Mouse (Mus musculus) layer of hippocampus, adult 9-10 months (tissue): Measurements from ENCODE around the gene Olfr819.
"Not testable (repeated sequence)": the region's sequence is repeated elsewhere in the genome, so short reads cannot be mapped to it uniquely, and the experiment has no call there.

Source experiments
- DNase-seq: peaks from one replicate; pipeline ENCODE4 v3.0.0; 2022; ENCODE audit warnings: low spot score

Olfr819 gene

DNA sequence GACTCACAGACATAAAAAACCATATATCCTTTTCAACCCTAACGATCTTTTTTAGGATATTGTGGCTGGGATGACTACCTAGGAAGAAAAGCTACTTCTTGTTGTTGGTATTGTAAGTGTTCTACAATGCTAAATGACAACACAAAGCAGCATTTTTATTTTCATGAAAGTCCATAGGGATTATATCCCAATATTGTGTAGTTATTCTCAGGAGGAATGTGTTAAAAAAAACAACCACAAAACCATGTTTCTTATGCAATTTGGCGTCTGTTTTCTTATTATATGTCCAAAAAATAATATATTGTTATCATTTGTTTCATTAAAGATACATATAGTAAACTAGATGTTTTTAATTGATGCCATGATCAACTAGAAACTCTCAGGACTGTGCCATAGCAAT lies at the start of gene Olfr819:
TSS of gene Olfr819 (minus strand) at position 101 of the 400 bp plus-strand sequence.
- DNase-seq = not testable (repeated sequence)

DNA sequence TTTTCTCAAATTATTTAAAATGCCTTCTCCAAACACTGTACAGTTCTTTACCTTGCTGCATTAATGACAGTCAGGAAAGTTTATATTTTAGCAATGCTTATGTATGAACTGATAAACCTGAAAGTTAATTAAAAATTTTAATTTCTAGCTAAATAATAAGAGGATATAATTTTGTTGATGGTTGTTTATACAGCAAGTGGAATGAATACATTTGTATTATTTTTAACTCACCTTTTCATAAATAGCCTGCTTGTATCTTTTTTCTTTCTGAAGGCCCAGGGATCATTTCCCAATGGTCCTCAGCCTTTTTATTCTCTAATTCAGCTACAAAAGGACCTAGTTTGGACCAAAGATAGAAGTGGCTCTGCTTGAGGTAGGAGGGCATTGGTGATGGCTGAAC lies 45.3 kb upstream of the Olfr819 start, which contains the start of gene Olfr820:
TSS of gene Olfr820 (plus strand) at position 301 of the 400 bp plus-strand sequence.
- no peak for DNase-seq

DNA sequence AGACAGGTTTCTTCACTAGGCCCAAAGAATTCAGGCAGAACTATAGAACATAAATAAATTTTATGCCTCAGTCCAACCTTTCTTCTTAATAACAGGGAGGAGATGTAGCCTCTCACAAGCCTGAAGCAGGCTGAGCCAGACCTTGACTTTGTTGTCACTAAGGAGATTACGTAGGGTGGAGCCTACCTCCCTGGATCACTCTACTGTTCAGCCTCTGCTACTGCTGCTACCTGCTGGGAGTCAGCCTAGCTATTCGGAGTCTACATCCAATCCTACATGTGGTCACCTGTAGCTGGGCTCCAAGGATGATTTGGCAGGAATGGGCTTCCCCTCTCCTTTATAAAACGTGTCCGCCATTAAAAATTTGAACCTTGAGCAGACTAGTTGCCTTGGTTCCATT lies 38.3 kb upstream of the Olfr819 start:
- DNase-seq = not testable (repeated sequence)

DNA sequence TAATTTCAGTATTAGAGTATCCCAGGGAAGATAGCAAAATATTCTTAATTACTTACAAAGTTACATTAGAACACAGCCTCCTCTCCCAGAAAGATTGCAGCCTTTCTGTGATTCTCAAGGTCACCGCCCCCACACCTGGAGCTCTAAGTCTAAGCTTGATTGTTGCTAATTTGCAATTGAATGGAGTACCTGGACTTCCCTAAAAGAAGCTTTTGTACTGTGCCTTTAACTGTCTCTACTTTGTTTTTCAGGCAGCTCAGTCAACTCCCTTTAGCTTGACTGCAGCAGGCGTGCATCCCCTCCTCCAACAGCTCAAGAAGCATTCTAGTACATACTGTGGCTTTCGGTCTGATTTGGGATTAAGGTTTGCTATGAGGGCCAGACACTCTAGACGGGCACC lies 37.0 kb upstream of the Olfr819 start:
- DNase-seq = not testable (repeated sequence)

DNA sequence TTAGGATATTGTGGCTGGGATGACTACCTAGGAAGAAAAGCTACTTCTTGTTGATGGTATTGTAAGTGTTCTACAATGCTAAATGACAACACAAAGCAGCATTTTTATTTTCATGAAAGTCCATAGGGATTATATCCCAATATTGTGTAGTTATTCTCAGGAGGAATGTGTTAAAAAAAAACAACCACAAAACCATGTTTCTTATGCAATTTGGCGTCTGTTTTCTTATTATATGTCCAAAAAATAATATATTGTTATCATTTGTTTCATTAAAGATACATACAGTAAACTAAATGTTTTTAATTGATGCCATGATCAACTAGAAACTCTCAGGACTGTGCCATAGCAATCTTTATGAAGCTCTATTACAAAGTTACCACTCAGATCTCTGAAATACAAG lies 17.9 kb upstream of the Olfr819 start, which contains the start of gene Gm10310:
TSS of gene Gm10310 (minus strand) at position 101 of the 400 bp plus-strand sequence.
- not testable (repeated sequence) for DNase-seq

DNA sequence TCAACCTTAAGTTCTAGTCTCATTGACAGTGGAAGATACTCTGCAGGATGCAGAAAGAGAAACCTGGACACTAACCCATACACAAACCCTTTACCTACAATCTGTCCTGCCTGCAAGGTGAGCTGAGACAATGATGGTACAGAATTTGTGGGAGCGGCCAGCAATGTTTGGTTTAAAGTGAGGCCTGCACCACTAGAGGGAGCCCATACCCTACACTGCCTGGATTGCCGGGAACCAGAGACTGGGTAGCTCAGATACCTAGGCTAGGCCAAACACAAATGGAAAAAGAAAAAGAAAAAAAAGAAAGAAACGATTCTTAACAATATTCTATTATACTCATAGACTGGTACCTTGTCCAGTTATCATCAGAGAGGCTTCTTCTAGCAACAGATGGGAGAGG lies 14.8 kb upstream of the Olfr819 start:
- not testable (repeated sequence) for DNase-seq

DNA sequence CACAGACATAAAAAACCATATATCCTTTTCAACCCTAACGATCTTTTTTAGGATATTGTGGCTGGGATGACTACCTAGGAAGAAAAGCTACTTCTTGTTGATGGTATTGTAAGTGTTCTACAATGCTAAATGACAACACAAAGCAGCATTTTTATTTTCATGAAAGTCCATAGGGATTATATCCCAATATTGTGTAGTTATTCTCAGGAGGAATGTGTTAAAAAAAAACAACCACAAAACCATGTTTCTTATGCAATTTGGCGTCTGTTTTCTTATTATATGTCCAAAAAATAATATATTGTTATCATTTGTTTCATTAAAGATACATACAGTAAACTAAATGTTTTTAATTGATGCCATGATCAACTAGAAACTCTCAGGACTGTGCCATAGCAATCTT lies 9.0 kb upstream of the Olfr819 start, which contains the start of gene Olfr247:
TSS of gene Olfr247 (minus strand) at position 101 of the 400 bp plus-strand sequence.
- not testable (repeated sequence) for DNase-seq

DNA sequence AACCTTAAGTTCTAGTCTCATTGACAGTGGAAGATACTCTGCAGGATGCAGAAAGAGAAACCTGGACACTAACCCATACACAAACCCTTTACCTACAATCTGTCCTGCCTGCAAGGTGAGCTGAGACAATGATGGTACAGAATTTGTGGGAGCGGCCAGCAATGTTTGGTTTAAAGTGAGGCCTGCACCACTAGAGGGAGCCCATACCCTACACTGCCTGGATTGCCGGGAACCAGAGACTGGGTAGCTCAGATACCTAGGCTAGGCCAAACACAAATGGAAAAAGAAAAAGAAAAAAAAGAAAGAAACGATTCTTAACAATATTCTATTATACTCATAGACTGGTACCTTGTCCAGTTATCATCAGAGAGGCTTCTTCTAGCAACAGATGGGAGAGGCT lies 5.9 kb upstream of the Olfr819 start:
- not testable (repeated sequence) for DNase-seq

DNA sequence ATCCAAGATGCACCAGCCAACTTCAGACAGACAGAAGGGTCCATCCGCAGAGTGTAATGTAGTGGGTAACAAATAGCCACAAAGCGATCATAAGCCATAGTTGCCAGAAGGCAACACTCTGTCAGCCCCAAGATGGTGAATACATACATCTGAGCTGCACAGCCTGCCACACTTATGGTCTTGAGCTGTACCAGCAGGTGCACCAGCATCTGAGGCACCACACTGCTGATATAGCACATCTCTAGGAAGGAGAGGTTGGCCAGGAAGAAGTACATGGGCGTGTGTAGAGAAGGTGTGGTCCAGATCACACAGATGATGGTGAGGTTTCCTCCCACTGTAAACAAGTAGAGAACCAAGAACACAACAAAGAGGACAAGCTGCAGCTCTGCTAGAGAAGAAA lies 834 bp downstream of the Olfr819 start:
- not testable (repeated sequence) for DNase-seq

DNA sequence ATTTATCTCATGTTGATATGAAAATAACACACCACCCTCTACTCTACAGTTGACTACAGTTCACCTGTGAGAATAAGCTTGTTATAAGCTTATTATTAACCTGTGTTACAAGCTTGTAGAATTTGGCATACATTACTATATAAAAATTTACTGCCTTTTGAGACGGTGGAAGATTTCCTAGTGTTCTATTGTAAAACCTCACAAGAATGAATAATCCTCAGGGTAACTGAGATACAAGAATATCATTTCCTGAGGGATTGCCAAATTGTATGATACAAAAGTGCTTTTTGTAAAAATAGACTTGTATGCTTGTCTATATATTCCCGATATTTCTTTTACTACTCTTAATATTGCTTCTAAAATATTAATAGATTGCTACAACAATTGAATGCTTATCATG lies 18.1 kb downstream of the Olfr819 start, which contains the start of gene Olfr818:
TSS of gene Olfr818 (minus strand) at position 101 of the 400 bp plus-strand sequence.
- no peak for DNase-seq

DNA sequence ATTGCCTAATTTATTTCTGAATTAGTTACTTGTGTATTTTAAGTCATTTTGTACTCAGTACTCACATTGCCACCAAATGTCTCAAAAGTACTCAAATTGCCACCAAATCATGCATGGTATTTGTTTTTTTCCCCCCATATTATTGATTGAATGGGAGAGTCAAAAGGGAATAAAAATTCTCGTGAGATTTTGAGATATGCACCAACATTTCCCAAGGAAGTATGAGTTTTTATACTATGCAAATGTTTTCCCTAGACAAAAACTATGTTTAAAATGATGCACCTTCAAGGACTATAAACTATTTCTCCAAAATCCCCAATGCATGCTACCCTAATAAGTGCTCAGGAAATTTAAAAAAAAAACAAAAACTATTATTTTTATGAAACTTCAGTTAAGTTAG lies 51.6 kb downstream of the Olfr819 start, which contains the start of gene Olfr816:
TSS of gene Olfr816 (minus strand) at position 101 of the 400 bp plus-strand sequence.
- no peak for DNase-seq
